In the genomic region with DNA sequence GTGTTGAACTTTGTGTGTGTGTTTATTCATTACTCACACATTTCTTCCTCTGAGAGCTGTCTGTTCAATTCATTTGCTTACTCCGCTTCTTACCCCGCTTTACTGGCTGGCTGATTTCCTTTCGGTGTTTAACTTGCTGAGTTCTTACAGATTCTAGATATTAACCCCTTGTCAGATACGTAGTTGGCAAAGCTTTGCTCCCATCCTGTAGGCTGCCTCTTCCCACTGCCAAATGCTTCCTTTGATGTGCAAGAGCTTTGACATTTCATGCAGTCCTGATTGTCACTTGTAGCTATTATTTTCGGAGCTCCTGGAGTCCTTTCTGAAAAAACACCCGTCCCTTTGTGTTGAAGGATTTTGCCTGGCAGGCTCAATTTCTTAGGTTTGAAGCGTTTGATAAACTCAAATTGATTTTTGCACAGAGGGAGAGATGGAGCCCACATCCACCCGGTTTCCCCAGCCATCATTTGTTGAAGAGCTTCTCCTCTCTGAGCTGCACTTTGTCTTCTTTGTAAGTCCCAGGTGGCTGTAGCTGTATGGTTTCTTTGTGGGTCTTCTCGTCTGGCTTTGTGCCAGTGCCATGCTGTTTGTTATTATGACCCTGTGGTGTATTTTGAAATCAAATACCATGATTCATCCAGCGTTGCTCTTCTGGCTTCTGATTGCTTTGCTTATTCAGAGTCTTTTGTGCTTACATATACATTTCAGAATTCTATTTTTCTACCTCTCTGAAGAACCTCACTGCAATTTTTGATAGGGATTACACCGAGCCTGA, we compare ENCODE assay signal across 16 mouse cellular contexts. TPM values are rescaled to one million over a fixed set of nuclear protein-coding genes. Genes with fewer than 3 reads are reported as not detected.
DNase-seq lines count a peak whose midpoint lies in the region; ATAC-seq and TF ChIP-seq lines count a peak whose summit lies in the region.
"Had no signal": no experiment of that assay in that cellular context is flagged by ENCODE, and none has a peak within 500 bp of the region (broad histone marks: within the 10 kb centered on the region; RNA-seq: fewer than 3 reads in every experiment).

No protein-coding gene starts in this region.

- intact Hi-C loops in heart, postnatal 14 days (cut with DNase I): no loop called here

- no peaks in the 10 kb centered on the region for H3K36me3 ChIP-seq in embryonic facial prominence, embryonic 10.5 days (replicated peaks)
- no peaks in the 10 kb centered on the region for H3K36me3 ChIP-seq in midbrain, postnatal 0 days (ENCODE audit: insufficient read depth, low read length)
- H3K36me3 ChIP-seq: heart, embryonic 10.5 days; liver, embryonic 12.5 days; neural tube, embryonic 13.5 days had no signal

- H3K27me3 ChIP-seq in embryonic facial prominence, embryonic 10.5 days (replicated peaks; ENCODE audit: low read depth, poor library complexity, severe bottlenecking): no peaks in the 10 kb centered on the region
- H3K27me3 ChIP-seq in midbrain, postnatal 0 days (ENCODE audit: insufficient read depth, low read length): no peaks in the 10 kb centered on the region
- H3K27me3 ChIP-seq: liver, embryonic 12.5 days; neural tube, embryonic 13.5 days had no signal

- peaks cover 7% of the 10 kb centered on the region for H3K4me1 ChIP-seq in embryonic facial prominence, embryonic 10.5 days
- no peaks in the 10 kb centered on the region for H3K4me1 ChIP-seq in midbrain, postnatal 0 days (ENCODE audit: insufficient read depth, low read length)
- H3K4me1 ChIP-seq in lung, adult 2 months (ENCODE audit: control insufficient read depth, insufficient read depth, low read length): no peaks in the 10 kb centered on the region
- H3K4me1 ChIP-seq: heart, embryonic 10.5 days; liver, embryonic 12.5 days; neural tube, embryonic 13.5 days had no signal

- no peaks in the 10 kb centered on the region for H3K9me3 ChIP-seq in embryonic facial prominence, embryonic 10.5 days
- no peaks in the 10 kb centered on the region for H3K9me3 ChIP-seq in midbrain, postnatal 0 days (ENCODE audit: low read length)
- H3K9me3 ChIP-seq: heart, embryonic 10.5 days; liver, embryonic 12.5 days; neural tube, embryonic 13.5 days had no signal

- no peak for ATAC-seq in midbrain, postnatal 0 days (ENCODE audit: low FRiP score)
- ATAC-seq: liver, embryonic 12.5 days; lung, postnatal 0 days had no signal

- 54% methylated on average over 11 of the region's 11 CpGs for WGBS in embryonic facial prominence, embryonic 10.5 days
- 17% methylated on average over 11 of the region's 11 CpGs for WGBS in midbrain, postnatal 0 days
- WGBS in lung, adult 2 months: 39% methylated on average over 11 of the region's 11 CpGs

- H3K27ac ChIP-seq in embryonic facial prominence, embryonic 10.5 days (replicated peaks): no peak overlapping the region
- peak overlapping the region; percentile 47 for H3K27ac ChIP-seq in midbrain, postnatal 0 days (ENCODE audit: low read depth, low read length)
- H3K27ac ChIP-seq: heart, embryonic 10.5 days; liver, embryonic 12.5 days; neural tube, embryonic 13.5 days had no signal

- peak; percentile 64 for DNase-seq in heart, adult 11 months
- no peak for DNase-seq in heart, postnatal 14 days
- DNase-seq in retina, postnatal 1 day: peak; percentile 22
- no peak for DNase-seq in retina, embryonic 14.5 days (ENCODE audit: low spot score)
- DNase-seq in embryonic facial prominence, embryonic 10.5 days (ENCODE audit: low spot score): peak; percentile 8
- peak; percentile 61 for DNase-seq in midbrain, postnatal 0 days (ENCODE audit: low spot score)
- DNase-seq in lung, adult 2 months: no peak
- DNase-seq: cerebellum, adult 2 months; gastrocnemius, postnatal 14 days; heart, postnatal 4 days; kidney, adult 18-20 months; thymus, postnatal 36 days had no signal

- H3K9ac ChIP-seq in midbrain, postnatal 0 days (replicated peaks; ENCODE audit: low read length, poor library complexity, severe bottlenecking): no peak overlapping the region
- H3K9ac ChIP-seq: liver, embryonic 12.5 days; neural tube, embryonic 13.5 days had no signal

- TF ChIP-seq CTCF in midbrain, postnatal 0 days (IDR thresholded peaks at IDR 0.05): no peak
- TF ChIP-seq CTCF in lung, adult 2 months (IDR thresholded peaks at IDR 0.05; ENCODE audit: insufficient read depth, low read length): no peak

- no peak overlapping the region for H3K4me2 ChIP-seq in midbrain, postnatal 0 days (ENCODE audit: low read depth, low read length, poor library complexity, severe bottlenecking)
- H3K4me2 ChIP-seq: liver, embryonic 12.5 days; neural tube, embryonic 13.5 days had no signal

- H3K4me3 ChIP-seq in embryonic facial prominence, embryonic 10.5 days: no peak overlapping the region
- no peak overlapping the region for H3K4me3 ChIP-seq in midbrain, postnatal 0 days (ENCODE audit: low read depth, low read length)
- no peak overlapping the region for H3K4me3 ChIP-seq in lung, adult 2 months (replicated peaks; ENCODE audit: extremely low read depth, low read depth, low read length)
- H3K4me3 ChIP-seq: heart, embryonic 10.5 days; liver, embryonic 12.5 days; neural tube, embryonic 13.5 days had no signal

- no peak for TF ChIP-seq POLR2A in lung, adult 2 months (IDR thresholded peaks at IDR 0.05; ENCODE audit: borderline replicate concordance, extremely low read depth, low read depth, low read length)

RNA-seq across cellular contexts. Expression of a gene that starts 47.5 kb away (rescaled TPM):
- total RNA-seq in heart, postnatal 14 days (2021): not detected
- polyA plus RNA-seq in embryonic facial prominence, embryonic 10.5 days (2016; fragmentation: Nextera tagmentation; extraction: Ambion mirVana): 0.21 and 0.38 TPM in 2 replicates
- total RNA-seq in midbrain, postnatal 0 days (2014; rRNA removed): 0.77 and 0.80 TPM in 2 replicates
- 0.65 and 0.98 TPM in 2 replicates for polyA plus RNA-seq in midbrain, postnatal 0 days (2015; fragmentation: Nextera tagmentation; extraction: Ambion mirVana)
- 0.03 and 0.28 TPM in 2 replicates for polyA plus RNA-seq in lung, adult 2 months (2012; rRNA removed)

Comparison
In these comparisons a context has a peak if more than half of its experiments do, and no peak if none do; other contexts are left out.
1. DNase-seq: peak in heart, adult 11 months (single experiment), retina, postnatal 1 day (single experiment), embryonic facial prominence, embryonic 10.5 days (single experiment) and midbrain, postnatal 0 days (single experiment); none in heart, postnatal 14 days (0 of 2), retina, embryonic 14.5 days (single experiment) and lung, adult 2 months (single experiment).